Mouse (Mus musculus): Measurements from ENCODE around the gene Olfr785. TPM values are rescaled to one million over a fixed set of nuclear protein-coding genes. Genes with fewer than 3 reads are reported as not detected.
"Not testable (repeated sequence)": the region's sequence is repeated elsewhere in the genome, so short reads cannot be mapped to it uniquely, and the experiment has no call there.

The Olfr785 gene
- total RNA-seq (2012; rRNA removed) (not detected in 2 replicates), total RNA-seq (2014; rRNA removed) (not detected in 2 replicates), polyA plus RNA-seq (2012; ENCODE audit: insufficient read length, low read depth) (not detected in 2 replicates)

DNA sequence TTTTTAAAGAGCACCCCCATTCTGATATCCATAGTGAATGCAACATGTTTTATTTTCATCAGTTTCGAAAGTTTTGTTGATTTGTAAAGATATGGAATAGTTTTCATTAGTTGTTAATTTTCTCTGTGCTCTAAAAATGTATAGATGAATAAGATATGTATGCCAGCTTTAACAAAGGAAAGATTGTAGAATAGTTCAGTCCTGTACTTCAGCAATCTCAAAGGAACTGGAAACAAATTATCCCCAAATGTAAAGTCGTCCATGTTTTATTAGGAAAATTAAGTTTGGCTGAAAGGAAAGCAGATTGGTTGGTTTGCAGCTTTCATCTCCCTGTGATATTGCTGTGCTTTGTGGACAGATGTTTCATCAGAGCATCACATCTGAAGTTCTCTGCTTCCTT, at the start of gene Olfr785:
Gene Olfr785 (plus strand): TSS at position 301 of the 400 bp plus-strand sequence.
- TF ChIP-seq TBP (conservative IDR thresholded peaks at IDR 0.05; ENCODE audit: low read depth, low read length) (no peak), CHD1 (IDR thresholded peaks at IDR 0.05; ENCODE audit: low read depth, low read length) (no peak), JUND (conservative IDR thresholded peaks at IDR 0.05; ENCODE audit: low read depth, low read length) (no peak), POLR2A (IDR thresholded peaks at IDR 0.05; ENCODE audit: low read depth, low read length) (no peak), USF1 (IDR thresholded peaks at IDR 0.05; ENCODE audit: low read depth, low read length) (no peak), BHLHE40 (IDR thresholded peaks at IDR 0.05; ENCODE audit: low read depth, low read length) (no peak), MAZ (IDR thresholded peaks at IDR 0.05; ENCODE audit: low read depth, low read length) (no peak), ZMIZ1 (IDR thresholded peaks at IDR 0.05; ENCODE audit: low read depth, low read length) (no peak), NELFE (IDR thresholded peaks at IDR 0.05; ENCODE audit: low read depth, low read length) (no peak), MYC (IDR thresholded peaks at IDR 0.05; ENCODE audit: low read depth, low read length) (no peak), TCF12 (IDR thresholded peaks at IDR 0.05; ENCODE audit: low read depth, low read length) (no peak)
- H3K9ac ChIP-seq (ENCODE audit: insufficient read depth, low read depth) = no peak within 1 kb of the TSS
- H3K79me2 ChIP-seq (replicated peaks; ENCODE audit: control insufficient read depth, extremely low read depth, insufficient read depth, poor library complexity, severe bottlenecking) = no peaks in the 10 kb centered on the region
- no peaks in the 10 kb centered on the region for H3K9me3 ChIP-seq (replicated peaks; ENCODE audit: low read length)
- dilution Hi-C loops (cut with MboI; ENCODE audit: extremely low pct_ligation_motif_present, extremely low pct_unique_long_range_greater_than_20kb, low sequenced_read_pairs) = no loop called here
- no peaks in the 10 kb centered on the region for H3K4me1 ChIP-seq (ENCODE audit: control insufficient read depth in 1 of 2, insufficient read depth in 2 of 2)
- no peaks in the 10 kb centered on the region for H3K27me3 ChIP-seq (replicated peaks)
- H3K36me3 ChIP-seq (replicated peaks in 1 of 2; ENCODE audit: control insufficient read depth in 1 of 2, insufficient read depth in 1 of 2, low read length in 1 of 2) = no peaks in the 10 kb centered on the region
- no peak within 1 kb of the TSS for H3K4me3 ChIP-seq (replicated peaks in 1 of 3; ENCODE audit: low read depth in 2 of 3, low read length in 2 of 3, poor library complexity in 1 of 3)
- no peak within 1 kb of the TSS for H3K27ac ChIP-seq (ENCODE audit: insufficient read depth, low read depth)
- in situ Hi-C loops (cut with MboI; ENCODE audit: low pct_ligation_motif_present, low pct_unique_long_range_greater_than_20kb, low sequenced_read_pairs) = no loop called here
- no peak within 1 kb of the TSS for H3K4me2 ChIP-seq (ENCODE audit: insufficient read depth, low read depth, poor library complexity, severe bottlenecking)
- DNase-seq (ENCODE audit: extremely low read depth) = no peak

- H3K27ac ChIP-seq (ENCODE audit: insufficient read depth, low read depth); H3K4me3 ChIP-seq (replicated peaks in 1 of 3; ENCODE audit: low read depth in 2 of 3, low read length in 2 of 3, poor library complexity in 1 of 3); H3K4me2 ChIP-seq (ENCODE audit: insufficient read depth, low read depth, poor library complexity, severe bottlenecking); H3K79me2 ChIP-seq (replicated peaks; ENCODE audit: control insufficient read depth, extremely low read depth, insufficient read depth, poor library complexity, severe bottlenecking); H3K9ac ChIP-seq (ENCODE audit: insufficient read depth, low read depth); dilution Hi-C loops (cut with MboI; ENCODE audit: extremely low pct_ligation_motif_present, extremely low pct_unique_long_range_greater_than_20kb, low sequenced_read_pairs); DNase-seq (ENCODE audit: extremely low read depth); in situ Hi-C loops (cut with MboI; ENCODE audit: low pct_ligation_motif_present, low pct_unique_long_range_greater_than_20kb, low sequenced_read_pairs); H3K36me3 ChIP-seq (replicated peaks in 1 of 2; ENCODE audit: control insufficient read depth in 1 of 2, insufficient read depth in 1 of 2, low read length in 1 of 2); H3K27me3 ChIP-seq (replicated peaks); H3K9me3 ChIP-seq (replicated peaks; ENCODE audit: low read length): not testable (repeated sequence)
- peaks cover 0 to 13% of the 10 kb centered on the region in 2 experiments; a peak in 2 of 4 replicates for H3K4me1 ChIP-seq (ENCODE audit: control insufficient read depth in 1 of 2, insufficient read depth in 2 of 2)
Observed at GRCm38 (mm10) chr10:129356496-129356895, 48.7 kb upstream of the Olfr785 start.

GRCm38 (mm10) chr10:129357307-129357706, 47.9 kb upstream of the Olfr785 start:
- dilution Hi-C loops (cut with MboI; ENCODE audit: extremely low pct_ligation_motif_present, extremely low pct_unique_long_range_greater_than_20kb, low sequenced_read_pairs) = no loop called here
- H3K27ac ChIP-seq (ENCODE audit: insufficient read depth, low read depth) = no peak overlapping the region
- no peak for TF ChIP-seq ELF1 (IDR thresholded peaks at IDR 0.05; ENCODE audit: low read depth, low read length)
- TF ChIP-seq RCOR1 (conservative IDR thresholded peaks at IDR 0.05; ENCODE audit: low read depth, low read length) = no peak
- TF ChIP-seq ZC3H11A (IDR thresholded peaks at IDR 0.05; ENCODE audit: low read depth, low read length) = no peak
- no peak for TF ChIP-seq POLR2AphosphoS2 (IDR thresholded peaks at IDR 0.05; ENCODE audit: low read depth, low read length)
- no peak for TF ChIP-seq USF2 (conservative IDR thresholded peaks at IDR 0.05; ENCODE audit: low read depth, low read length)
- TF ChIP-seq CTCF (conservative IDR thresholded peaks at IDR 0.05 in 1 of 2, IDR thresholded peaks at IDR 0.05 in 1 of 2; ENCODE audit: low read depth in 2 of 2, low read length in 2 of 2) = no peak
- TF ChIP-seq ZKSCAN1 (IDR thresholded peaks at IDR 0.05; ENCODE audit: borderline replicate concordance, low read depth, low read length) = no peak
- TF ChIP-seq JUN (IDR thresholded peaks at IDR 0.05; ENCODE audit: insufficient read depth, low read depth, low read length) = no peak
- no peak for TF ChIP-seq ZNF384 (IDR thresholded peaks at IDR 0.05; ENCODE audit: low read depth, low read length)
- no peak for TF ChIP-seq NELFE (IDR thresholded peaks at IDR 0.05; ENCODE audit: low read depth, low read length)
- TF ChIP-seq ETS1 (conservative IDR thresholded peaks at IDR 0.05; ENCODE audit: low read depth, low read length) = peak; percentile 75
- TF ChIP-seq SIN3A (IDR thresholded peaks at IDR 0.05; ENCODE audit: low read length) = peak; percentile 71
- TF ChIP-seq PAX5 (IDR thresholded peaks at IDR 0.05; ENCODE audit: low read length) = no peak
- no peak for TF ChIP-seq TBP (conservative IDR thresholded peaks at IDR 0.05; ENCODE audit: low read depth, low read length)
- no peak for TF ChIP-seq SMC3 (IDR thresholded peaks at IDR 0.05; ENCODE audit: low read depth, low read length)
- TF ChIP-seq CHD2 (IDR thresholded peaks at IDR 0.05; ENCODE audit: low read length) = no peak
- no peak for TF ChIP-seq POLR2A (IDR thresholded peaks at IDR 0.05; ENCODE audit: low read depth, low read length)
- no peak for TF ChIP-seq USF1 (IDR thresholded peaks at IDR 0.05; ENCODE audit: low read depth, low read length)
- TF ChIP-seq NRF1 (IDR thresholded peaks at IDR 0.05; ENCODE audit: low read depth, low read length) = no peak
- TF ChIP-seq GABPA (IDR thresholded peaks at IDR 0.05; ENCODE audit: insufficient replicate concordance, low read depth, low read length) = no peak

More at GRCm38 (mm10) chr10:129357307-129357706, 47.9 kb upstream of the Olfr785 start:
- H3K79me2 ChIP-seq (replicated peaks; ENCODE audit: control insufficient read depth, extremely low read depth, insufficient read depth, poor library complexity, severe bottlenecking) = no peaks in the 10 kb centered on the region
- in situ Hi-C loops (cut with MboI; ENCODE audit: low pct_ligation_motif_present, low pct_unique_long_range_greater_than_20kb, low sequenced_read_pairs) = no loop called here
- H3K9ac ChIP-seq (ENCODE audit: insufficient read depth, low read depth) = no peak overlapping the region
- no peaks in the 10 kb centered on the region for H3K27me3 ChIP-seq (replicated peaks)
- peaks cover 0 to 13% of the 10 kb centered on the region in 2 experiments; a peak in 2 of 4 replicates for H3K4me1 ChIP-seq (ENCODE audit: control insufficient read depth in 1 of 2, insufficient read depth in 2 of 2)
- H3K9me3 ChIP-seq (replicated peaks; ENCODE audit: low read length) = no peaks in the 10 kb centered on the region
- no peaks in the 10 kb centered on the region for H3K36me3 ChIP-seq (replicated peaks in 1 of 2; ENCODE audit: control insufficient read depth in 1 of 2, insufficient read depth in 1 of 2, low read length in 1 of 2)
- peak overlapping the region; percentile 77; the same call in 1 of the 2 replicates for H3K4me2 ChIP-seq (ENCODE audit: insufficient read depth, low read depth, poor library complexity, severe bottlenecking)
- H3K4me3 ChIP-seq (replicated peaks in 1 of 3; ENCODE audit: low read depth in 2 of 3, low read length in 2 of 3, poor library complexity in 1 of 3) = no peak overlapping the region
- peak; percentile 80 for DNase-seq (ENCODE audit: extremely low read depth)

Measured in CH12.LX (cell line).